Mouse (Mus musculus) embryonic stem cell, embryonic (primary cell): ENCODE measurements around the gene Tspan6.

Source experiments
- CTCF ChIA-PET, 4 experiments: fragments of 300-600 bp in 2 of 4; fragments of 350-600 bp in 2 of 4; sonication (Branson Sonifier 250); formaldehyde crosslinking; loops; one replicate each; lab custom pipeline; 2022; ENCODE audit warnings: inconsistent platforms in 2 of 4; lab: Charles Lee
- POLR2A ChIA-PET, 4 experiments: fragments of 300-600 bp in 2 of 4; fragments of 350-600 bp in 2 of 4; sonication (Branson Sonifier 250); formaldehyde crosslinking; loops; one replicate each; lab custom pipeline; 2022; ENCODE audit warnings: antibody characterized with exemption in 4 of 4, inconsistent platforms in 1 of 4; lab: Charles Lee

Gene Tspan6

GRCm38 (mm10) chrX:133898014-133898542 is at the start of gene Tspan6:
Gene Tspan6 (minus strand): TSS chrX:133898429.
- ChIA-PET POLR2A (no interaction called here), CTCF (no interaction called here)

GRCm38 (mm10) chrX:133947427-133947826 is 49.2 kb upstream of the Tspan6 start:
- ChIA-PET POLR2A (interaction anchor here in 2 of 4 experiments (0.6 to 0.9 kb wide), 2 partner anchors 50 to 638 kb away, joined by 3 read pairs; partner anchors contain the start of gene Rpl36a (in 1 of the 2)), CTCF (interaction anchor here (0.5 to 1.2 kb wide), 27 partner anchors 16 to 970 kb away, joined by 3 to 12 read pairs (median 4); partner anchors contain the start of genes Sytl4 (in 1 of the 4) and Timm8a1 (in 1 of the 4))

- CTCF ChIA-PET = no interaction called here
These were observed 41.3 kb upstream of the Tspan6 start for GRCm38 (mm10) chrX:133939561-133939960.

GRCm38 (mm10) chrX:133936605-133937225 is 38.5 kb upstream of the Tspan6 start:
- POLR2A ChIA-PET = no interaction called here
- CTCF ChIA-PET = no interaction called here

More at GRCm38 (mm10) chrX:133939561-133939960, 41.3 kb upstream of the Tspan6 start:
- POLR2A ChIA-PET = no interaction called here

DNA sequence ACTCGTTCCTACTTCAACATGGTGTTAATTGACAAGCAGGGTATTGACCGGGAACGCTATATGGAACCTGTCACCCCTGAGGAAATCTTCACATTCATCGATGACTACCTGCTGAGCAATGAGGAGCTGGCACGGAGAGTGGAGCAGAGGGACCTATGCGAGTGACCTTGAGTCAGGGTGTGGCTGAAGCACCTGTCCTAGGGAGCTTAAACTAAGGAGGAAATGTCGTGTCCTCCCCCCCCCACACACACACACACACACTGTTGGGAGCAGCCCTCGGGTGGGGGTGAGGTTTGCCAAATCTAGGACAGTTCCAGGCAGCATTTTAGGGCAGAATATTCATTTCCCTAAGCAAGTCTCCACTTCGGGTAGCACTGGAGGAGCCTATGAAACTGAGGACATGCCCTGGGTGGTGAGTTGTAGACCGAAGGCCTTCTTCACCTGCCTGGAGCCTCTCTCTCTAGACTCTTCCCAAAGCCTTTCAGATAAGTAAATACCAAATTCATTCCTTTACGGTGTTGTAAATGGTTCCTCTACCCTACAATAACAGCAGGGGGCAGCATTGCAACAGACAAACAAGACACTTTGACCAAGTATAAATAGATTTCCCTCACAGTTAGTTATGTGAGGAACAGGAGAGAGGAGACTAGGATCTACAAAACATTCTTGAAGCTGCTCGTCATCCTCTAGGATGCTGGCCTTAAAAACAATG is 33.2 kb upstream of the Tspan6 start:
- POLR2A ChIA-PET = interaction anchor here in 1 of 4 experiments (0.8 to 1.2 kb wide), 2 partner anchors 654 to 669 kb away, joined by 3 read pairs; partner anchors contain the start of genes Gla, Hnrnph2 and Rpl36a
- CTCF ChIA-PET = interaction anchor here (0.8 to 1.3 kb wide), 4 partner anchors 16 kb away, joined by 3 to 4 read pairs (median 4); no protein-coding TSS in a partner anchor

- ChIA-PET POLR2A (no interaction called here), CTCF (no interaction called here)
These were observed 28.5 kb upstream of the Tspan6 start for GRCm38 (mm10) chrX:133926760-133927159.

DNA sequence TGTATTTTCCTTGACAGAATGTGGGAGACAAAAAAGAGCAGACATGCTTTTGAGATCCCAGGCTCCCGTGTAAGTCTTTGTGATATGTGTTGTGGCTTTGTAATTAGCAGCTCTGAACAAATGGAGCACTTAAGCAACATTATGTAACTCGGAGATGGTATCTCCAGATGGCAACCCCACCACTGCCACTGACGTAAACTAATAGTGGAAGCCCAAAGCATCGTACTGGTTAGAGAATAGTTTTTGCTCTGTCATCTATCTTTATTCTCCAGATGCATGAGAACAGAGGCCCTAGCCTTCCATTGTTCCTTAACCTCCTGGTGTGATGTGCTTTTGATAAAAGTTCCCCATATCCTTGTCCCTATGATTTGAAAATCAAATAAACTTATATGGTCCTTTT is 23.0 kb upstream of the Tspan6 start:
- ChIA-PET POLR2A (no interaction called here), CTCF (no interaction called here)

GRCm38 (mm10) chrX:133914219-133914618 is 16.0 kb upstream of the Tspan6 start:
- ChIA-PET POLR2A (no interaction called here), CTCF (no interaction called here)

DNA sequence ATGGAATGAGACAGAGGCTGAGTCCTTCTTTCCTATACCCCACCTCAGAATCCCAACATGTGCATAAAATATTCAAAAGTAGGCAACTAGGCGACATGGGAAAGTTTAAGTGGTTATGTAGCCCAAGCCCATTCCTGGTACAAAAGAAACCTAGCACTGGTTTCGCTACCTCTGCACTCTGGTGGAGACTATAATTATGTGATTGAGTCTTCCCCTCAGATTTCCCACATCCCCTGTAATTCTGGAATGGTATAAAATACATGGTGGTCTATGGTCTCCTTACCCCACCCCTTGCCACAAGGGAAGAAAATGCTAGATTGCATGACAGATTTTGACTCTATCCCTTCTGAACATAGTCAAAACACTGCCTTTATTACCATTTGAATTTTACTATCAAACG is 14.8 kb upstream of the Tspan6 start:
- ChIA-PET CTCF (no interaction called here), POLR2A (no interaction called here)

DNA sequence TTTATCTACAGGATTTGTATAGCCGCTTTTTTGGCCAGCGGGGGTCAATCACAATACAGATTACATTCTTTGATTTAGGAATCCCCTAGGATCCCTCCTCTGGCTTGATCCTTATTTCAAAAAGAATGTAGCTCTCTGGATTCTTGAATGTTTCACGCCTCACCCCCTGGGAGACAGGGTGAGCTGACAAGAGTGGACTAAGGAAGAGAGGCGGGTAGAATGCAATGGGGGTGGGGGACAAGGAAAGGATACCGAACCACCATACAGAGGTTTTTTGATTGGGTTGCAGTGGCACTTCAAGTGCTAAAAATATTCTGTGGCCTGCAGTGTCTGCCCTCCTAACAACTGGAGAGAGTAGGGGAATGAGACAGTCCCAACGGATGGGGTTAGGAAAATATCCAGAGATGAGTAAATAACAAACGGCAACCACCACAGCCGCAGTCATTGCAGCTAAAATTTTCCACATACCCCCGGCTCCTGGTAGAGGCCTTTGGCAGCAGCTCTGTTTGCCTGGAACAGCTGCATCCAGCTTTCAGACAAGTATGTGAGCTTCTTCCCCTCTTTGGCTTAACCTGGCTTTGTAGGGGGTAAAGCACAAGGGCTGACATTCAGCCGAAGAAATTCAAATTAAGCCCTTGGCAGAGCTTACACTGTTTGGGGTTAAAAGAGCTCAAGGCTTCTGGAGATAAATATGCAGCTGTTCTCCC is 13.3 kb upstream of the Tspan6 start:
- POLR2A ChIA-PET = interaction anchor here in 1 of 4 experiments (0.7 kb wide), 1 partner anchor 135 kb away, joined by 4 read pairs; no protein-coding TSS in a partner anchor
- CTCF ChIA-PET = interaction anchor here in 1 of 4 experiments (0.6 kb wide), 1 partner anchor 38 kb away, joined by 4 read pairs; no protein-coding TSS in a partner anchor

DNA sequence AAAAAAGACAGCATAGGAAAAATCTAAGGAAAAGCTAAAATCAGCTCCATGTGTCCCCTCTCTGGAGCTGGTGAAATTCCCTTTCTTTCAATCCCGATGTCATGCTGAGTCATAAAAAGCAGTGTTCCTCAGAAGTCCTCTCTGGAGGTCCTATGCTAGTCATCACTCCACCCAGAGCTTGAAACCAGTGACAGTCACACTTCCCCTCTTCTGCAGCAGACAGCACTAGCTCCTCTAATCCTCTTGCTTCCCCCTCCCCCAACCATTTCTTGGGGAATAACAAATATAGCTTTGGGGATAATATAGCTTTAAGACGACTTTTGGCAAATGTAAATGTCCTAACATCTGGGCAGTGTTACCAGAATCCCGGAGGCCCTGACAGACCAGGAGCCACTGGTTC is 10.0 kb upstream of the Tspan6 start, which contains the start of gene Srpx2:
Gene Srpx2 (plus strand): TSS at position 166 of the 400 bp plus-strand sequence.
- POLR2A ChIA-PET = no interaction called here
- CTCF ChIA-PET = no interaction called here

DNA sequence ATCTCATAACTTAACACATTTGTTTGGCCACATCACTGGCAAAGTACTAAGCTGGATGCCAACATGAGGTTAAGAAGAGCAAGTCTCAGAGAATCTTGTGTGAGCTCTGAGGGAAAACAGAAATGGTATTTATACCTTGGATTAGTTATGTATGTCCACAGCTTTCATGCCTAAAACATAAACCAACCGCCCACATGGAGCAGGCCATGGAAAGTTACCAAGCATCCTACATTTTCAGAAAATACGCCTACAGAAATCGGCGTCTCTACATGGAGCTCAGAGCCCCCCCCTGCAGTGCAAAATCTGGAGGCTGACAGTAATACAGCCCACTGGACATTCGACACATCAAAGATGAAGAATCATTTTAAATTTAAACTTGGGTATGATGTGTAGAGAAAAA is 10.1 kb downstream of the Tspan6 start:
- POLR2A ChIA-PET = no interaction called here
- CTCF ChIA-PET = no interaction called here

DNA sequence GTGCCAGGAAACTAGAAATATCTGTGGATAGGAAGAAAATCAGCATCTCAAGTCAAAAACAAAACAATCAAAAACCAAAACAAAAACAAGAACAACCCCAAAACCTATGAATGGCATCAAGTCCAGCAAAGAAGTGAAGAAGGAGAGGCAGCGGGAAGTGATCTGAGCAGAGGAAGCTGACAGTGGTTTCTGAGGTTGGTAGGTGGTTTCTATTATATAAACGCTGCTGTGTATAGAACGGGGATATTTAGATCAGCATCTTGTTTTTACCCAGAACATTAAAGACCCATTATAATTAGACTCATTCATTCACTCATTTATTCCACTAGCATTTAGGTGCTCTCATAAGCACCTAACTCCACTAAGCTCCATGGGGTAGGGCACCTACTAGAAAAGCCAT is 10.9 kb downstream of the Tspan6 start:
- ChIA-PET CTCF (no interaction called here), POLR2A (no interaction called here)

- ChIA-PET CTCF (no interaction called here), POLR2A (no interaction called here)
These were observed 28.5 kb downstream of the Tspan6 start for GRCm38 (mm10) chrX:133869743-133870142.

- ChIA-PET CTCF (no interaction called here), POLR2A (no interaction called here)
These were observed 44.6 kb downstream of the Tspan6 start for GRCm38 (mm10) chrX:133853637-133854036.

- CTCF ChIA-PET = no interaction called here
These were observed 47.5 kb downstream of the Tspan6 start, which contains the start of gene Tnmd for GRCm38 (mm10) chrX:133850680-133851079. Gene Tnmd (plus strand): TSS chrX:133850980.

More at GRCm38 (mm10) chrX:133850680-133851079, 47.5 kb downstream of the Tspan6 start, which contains the start of gene Tnmd:
- POLR2A ChIA-PET = interaction anchor here in 1 of 4 experiments (0.5 kb wide), 1 partner anchor 69 kb away, joined by 4 read pairs; no protein-coding TSS in a partner anchor
